Mouse (Mus musculus): ENCODE measurements around the gene Gm20916. TPM values are rescaled to one million over a fixed set of nuclear protein-coding genes. Genes with fewer than 3 reads are reported as not detected.

The Gm20916 gene
- polyA plus RNA-seq (2012) = not detected in 2 replicates

DNA sequence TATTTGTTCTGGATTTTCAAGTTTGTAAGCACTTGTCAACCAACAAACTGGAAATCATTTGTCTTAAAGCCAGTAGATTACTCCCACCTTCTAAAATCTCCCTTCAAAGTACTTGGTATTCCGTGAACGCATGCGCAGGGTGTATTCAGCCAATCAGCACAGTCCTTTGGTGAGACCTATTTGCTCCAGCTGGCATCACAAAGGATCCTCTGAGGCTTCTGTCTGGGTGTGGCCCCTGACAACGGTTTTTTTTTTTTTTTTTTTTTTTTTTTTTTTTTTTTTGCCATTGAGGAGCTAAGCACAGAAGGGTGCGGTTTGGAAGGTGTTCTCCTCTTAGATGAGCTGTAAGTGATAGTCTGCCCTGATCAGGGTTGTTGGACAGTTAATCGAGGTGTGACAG lies at the start of gene Gm20916:
Gene Gm20916, plus strand, starts transcription at position 301 of the 400 bp plus-strand sequence.

Other genes with a start within 250 kb of the Gm20916 start
- not detected in 2 replicates for gene Gm20917, start 168.4 kb upstream of the Gm20916 start, polyA plus RNA-seq (2012)

All from megakaryocyte-erythroid progenitor cell, adult 5 weeks (primary cell).